In the genomic region with DNA sequence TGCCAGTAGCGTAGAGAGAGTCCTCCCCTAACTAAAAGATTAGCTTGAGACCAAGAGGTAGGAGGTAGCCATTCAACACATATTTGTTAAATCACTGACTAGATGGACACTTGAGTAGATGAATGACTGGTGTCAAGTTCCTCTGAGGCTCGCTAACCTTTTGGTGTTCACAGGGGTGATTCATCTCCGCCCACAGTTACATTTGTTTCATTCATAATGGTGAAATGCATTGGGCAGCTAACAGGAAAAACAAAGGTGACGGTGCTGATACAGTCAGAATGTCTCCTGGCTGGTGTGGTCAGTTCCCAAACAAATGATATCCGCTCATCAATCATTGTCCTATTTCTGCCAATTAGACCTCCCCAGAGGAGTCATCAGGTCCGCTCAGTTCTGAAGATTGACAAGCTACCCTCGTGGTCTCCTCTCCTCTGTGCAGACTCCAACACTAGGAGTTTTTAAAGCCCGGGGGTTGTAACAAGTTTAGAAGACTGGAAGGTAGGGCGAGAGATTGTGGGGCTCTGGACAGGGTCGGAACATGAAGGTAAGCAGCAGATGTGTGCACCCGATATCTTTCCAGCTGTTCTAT, we compare ENCODE assay signal across 12 mouse cellular contexts. TPM values are rescaled to one million over a fixed set of nuclear protein-coding genes. Genes with fewer than 3 reads are reported as not detected.
DNase-seq lines count a peak whose midpoint lies in the region; ATAC-seq lines count a peak whose summit lies in the region.
"Had no signal": no experiment of that assay in that cellular context is flagged by ENCODE, and none has a peak within 500 bp of the region (broad histone marks: within the 10 kb centered on the region; RNA-seq: fewer than 3 reads in every experiment).

Spx (plus strand) TSS at position 536 of the 586 bp plus-strand sequence.

- no peak within 1 kb of the TSS for H3K27ac ChIP-seq in liver, embryonic 11.5 days (ENCODE audit: low read depth, low read length)
- no peak within 1 kb of the TSS for H3K27ac ChIP-seq in embryonic facial prominence, embryonic 13.5 days
- no peak within 1 kb of the TSS for H3K27ac ChIP-seq in hindbrain, embryonic 12.5 days
- no peak within 1 kb of the TSS for H3K27ac ChIP-seq in midbrain, embryonic 14.5 days (replicated peaks; ENCODE audit: low read depth, low read length)
- H3K27ac ChIP-seq: heart, embryonic 15.5 days; macrophage had no signal

- no peak for ATAC-seq in liver, embryonic 11.5 days (replicated peaks; ENCODE audit: low FRiP score)
- ATAC-seq in embryonic facial prominence, embryonic 13.5 days (ENCODE audit: insufficient number of reproducible peaks, insufficient read depth, low FRiP score, low TSS enrichment, low read depth), result no peak
- ATAC-seq in hindbrain, embryonic 12.5 days (ENCODE audit: low FRiP score), result no peak
- no peak for ATAC-seq in midbrain, embryonic 14.5 days (ENCODE audit: low FRiP score, low TSS enrichment)

- H3K4me3 ChIP-seq in liver, embryonic 11.5 days (ENCODE audit: low read depth, low read length), result no peak within 1 kb of the TSS
- peak within 1 kb of the TSS; percentile 37; the same call in 1 of the 2 replicates for H3K4me3 ChIP-seq in embryonic facial prominence, embryonic 13.5 days
- no peak within 1 kb of the TSS for H3K4me3 ChIP-seq in hindbrain, embryonic 12.5 days
- peak within 1 kb of the TSS; percentile 33 for H3K4me3 ChIP-seq in midbrain, embryonic 14.5 days (replicated peaks; ENCODE audit: low read depth, low read length)

- peaks cover 19% of the 10 kb centered on the region for H3K27me3 ChIP-seq in liver, embryonic 11.5 days (replicated peaks; ENCODE audit: control insufficient read depth, insufficient read depth, low read length)
- H3K27me3 ChIP-seq in embryonic facial prominence, embryonic 13.5 days, result peaks cover 37% of the 10 kb centered on the region
- H3K27me3 ChIP-seq in hindbrain, embryonic 12.5 days, result peaks cover 41% of the 10 kb centered on the region
- H3K27me3 ChIP-seq in midbrain, embryonic 14.5 days (ENCODE audit: control insufficient read depth, insufficient read depth, low read length), result peaks cover 14% of the 10 kb centered on the region

- H3K9me3 ChIP-seq in liver, embryonic 11.5 days (ENCODE audit: control insufficient read depth, low read length), result no peaks in the 10 kb centered on the region
- H3K9me3 ChIP-seq in embryonic facial prominence, embryonic 13.5 days, result no peaks in the 10 kb centered on the region
- H3K9me3 ChIP-seq in hindbrain, embryonic 12.5 days (replicated peaks), result no peaks in the 10 kb centered on the region
- H3K9me3 ChIP-seq in midbrain, embryonic 14.5 days (ENCODE audit: control insufficient read depth, low read length), result no peaks in the 10 kb centered on the region
- H3K9me3 ChIP-seq: heart, embryonic 15.5 days had no signal

- 61% methylated on average over 11 of the region's 11 CpGs for WGBS in liver, embryonic 11.5 days
- 76% methylated on average over 11 of the region's 11 CpGs for WGBS in embryonic facial prominence, embryonic 13.5 days
- WGBS in hindbrain, embryonic 12.5 days, result 62% methylated on average over 11 of the region's 11 CpGs
- 73% methylated on average over 11 of the region's 11 CpGs for WGBS in midbrain, embryonic 14.5 days

- no peak for DNase-seq in liver, embryonic 11.5 days (ENCODE audit: low spot score)
- no peak for DNase-seq in liver
- no peak for DNase-seq in midbrain, embryonic 14.5 days
- DNase-seq in spleen, postnatal 10 days (ENCODE audit: low spot score in 2 of 2), result no peak
- DNase-seq in frontal cortex, postnatal 10 days (ENCODE audit: low spot score in 2 of 2), result no peak
- DNase-seq: adrenal gland, adult 2 months; kidney, adult 9 months; right cerebral cortex, postnatal 4 days had no signal

- no peaks in the 10 kb centered on the region for H3K4me1 ChIP-seq in liver, embryonic 11.5 days (replicated peaks; ENCODE audit: control insufficient read depth, insufficient read depth, low read length)
- peaks cover 7% of the 10 kb centered on the region; the same call in 1 of the 2 replicates for H3K4me1 ChIP-seq in embryonic facial prominence, embryonic 13.5 days
- H3K4me1 ChIP-seq in hindbrain, embryonic 12.5 days, result peaks cover 11% of the 10 kb centered on the region; the same call in 1 of the 2 replicates
- 0 out of 2 replicates have a peak, but pooled peaks cover 4% of the 10 kb centered on the region for H3K4me1 ChIP-seq in midbrain, embryonic 14.5 days (ENCODE audit: control insufficient read depth, insufficient read depth, low read length)

- H3K9ac ChIP-seq in liver, embryonic 11.5 days (ENCODE audit: low read depth, low read length), result no peak within 1 kb of the TSS
- H3K9ac ChIP-seq in embryonic facial prominence, embryonic 13.5 days, result no peak within 1 kb of the TSS
- H3K9ac ChIP-seq in hindbrain, embryonic 12.5 days, result no peak within 1 kb of the TSS
- peak within 1 kb of the TSS; percentile 52; the same call in 1 of the 2 replicates for H3K9ac ChIP-seq in midbrain, embryonic 14.5 days (replicated peaks; ENCODE audit: low read length)
- H3K9ac ChIP-seq: heart, embryonic 15.5 days had no signal

- H3K4me2 ChIP-seq in liver, embryonic 11.5 days, result peak within 1 kb of the TSS; percentile 59
- H3K4me2 ChIP-seq in embryonic facial prominence, embryonic 13.5 days, result peak within 1 kb of the TSS; percentile 68
- peak within 1 kb of the TSS; percentile 58 for H3K4me2 ChIP-seq in hindbrain, embryonic 12.5 days (replicated peaks)
- H3K4me2 ChIP-seq in midbrain, embryonic 14.5 days (ENCODE audit: low read length), result peak within 1 kb of the TSS; percentile 63

- no peaks in the 10 kb centered on the region for H3K36me3 ChIP-seq in liver, embryonic 11.5 days (ENCODE audit: control insufficient read depth, insufficient read depth, low read length)
- no peaks in the 10 kb centered on the region for H3K36me3 ChIP-seq in embryonic facial prominence, embryonic 13.5 days
- H3K36me3 ChIP-seq in hindbrain, embryonic 12.5 days, result no peaks in the 10 kb centered on the region
- no peaks in the 10 kb centered on the region for H3K36me3 ChIP-seq in midbrain, embryonic 14.5 days (ENCODE audit: control insufficient read depth, insufficient read depth, low read length)
- H3K36me3 ChIP-seq: heart, embryonic 15.5 days had no signal

RNA-seq across cellular contexts. Expression of gene Spx, which starts in this region (rescaled TPM):
- polyA plus RNA-seq in liver, embryonic 11.5 days (2014; fragmentation: Nextera tagmentation; extraction: Ambion mirVana), result 0.26 and 0.29 TPM in 2 replicates
- 1.2 and 1.4 TPM in 2 replicates for polyA plus RNA-seq in embryonic facial prominence, embryonic 13.5 days (2015; fragmentation: Nextera tagmentation; extraction: Ambion mirVana)
- polyA plus RNA-seq in hindbrain, embryonic 12.5 days (2016; fragmentation: Nextera tagmentation; extraction: Ambion mirVana), result 2.9 and 6.9 TPM in 2 replicates
- polyA plus RNA-seq in midbrain, embryonic 14.5 days (2014; fragmentation: Nextera tagmentation; extraction: Ambion mirVana), result 9.8 and 10.0 TPM in 2 replicates
- polyA plus RNA-seq: macrophage had no signal

Comparison
In these comparisons a context has a peak if more than half of its experiments do, and no peak if none do; other contexts are left out.
1. H3K4me3 ChIP-seq: peak in embryonic facial prominence, embryonic 13.5 days (single experiment) and midbrain, embryonic 14.5 days (single experiment); none in liver, embryonic 11.5 days (single experiment) and hindbrain, embryonic 12.5 days (single experiment).
2. Peak in every context shown above with its lines, with median percentiles within 50 percentile points of each other: H3K4me2 ChIP-seq.